Mouse (Mus musculus): ENCODE results near the gene Chadl. TPM values are rescaled to one million over a fixed set of nuclear protein-coding genes. Genes with fewer than 3 reads are reported as not detected.
"Not testable (repeated sequence)": the region's sequence is repeated elsewhere in the genome, so short reads cannot be mapped to it uniquely, and the experiment has no call there.

The Chadl gene
- 1 to 10 TPM; 1.6 to 1.7 TPM for total RNA-seq (2021)
- polyA plus RNA-seq (2012; rRNA removed): 1.6 and 2.8 TPM in 2 replicates
- long read RNA-seq, partial matches to known transcripts: 2 of 2 reads
- long read RNA-seq, other reads (novel, unspliced or antisense): 0 of 2 reads

DNA sequence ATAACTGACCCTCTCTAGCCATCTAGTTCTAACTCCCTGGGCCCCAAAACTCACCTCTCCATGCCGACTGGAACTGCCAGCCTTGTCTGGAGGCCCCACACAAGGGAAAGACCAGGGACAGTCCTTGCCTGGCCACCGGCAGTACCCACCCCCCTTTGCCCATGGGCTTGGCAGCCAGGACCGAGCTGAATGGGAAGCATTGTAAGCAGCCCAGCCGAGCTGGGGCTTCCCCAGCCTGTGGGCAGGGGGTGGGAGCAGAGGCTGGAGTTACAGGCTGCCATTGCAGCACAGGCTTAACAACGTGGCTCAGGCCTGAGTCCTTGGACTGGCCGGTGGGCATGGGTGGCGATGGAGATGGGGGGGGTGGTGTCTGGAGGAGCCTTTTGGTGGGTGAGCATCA is at the start of gene Chadl:
TSS of gene Chadl (minus strand) at position 113 of the 400 bp plus-strand sequence.
- H3K9ac ChIP-seq (ENCODE audit: low read depth, low read length): no peak within 1 kb of the TSS
- H3K27me3 ChIP-seq (ENCODE audit: control insufficient read depth, insufficient read depth, low read length): no peaks in the 10 kb centered on the region
- no peaks in the 10 kb centered on the region for H3K36me3 ChIP-seq (ENCODE audit: control insufficient read depth, insufficient read depth, low read length)
- no peaks in the 10 kb centered on the region for H3K79me2 ChIP-seq (replicated peaks; ENCODE audit: control insufficient read depth, insufficient read depth, low read length)
- no peak for TF ChIP-seq EP300 (IDR thresholded peaks at IDR 0.05; ENCODE audit: insufficient read depth, low read depth, low read length)
- TF ChIP-seq POLR2A (IDR thresholded peaks at IDR 0.05; ENCODE audit: insufficient read depth, low read depth, low read length): no peak
- no peak for TF ChIP-seq CTCF (IDR thresholded peaks at IDR 0.05)
- H3K4me1 ChIP-seq (ENCODE audit: control insufficient read depth, insufficient read depth, low read length): no peaks in the 10 kb centered on the region; the same call in 1 of the 2 replicates
- no peak for DNase-seq
- WGBS: 73% methylated on average over 7 of the region's 7 CpGs
- intact Hi-C loops (cut with DNase I): no loop called here
- no peak within 1 kb of the TSS for H3K4me3 ChIP-seq
- no peak within 1 kb of the TSS for H3K27ac ChIP-seq

DNA sequence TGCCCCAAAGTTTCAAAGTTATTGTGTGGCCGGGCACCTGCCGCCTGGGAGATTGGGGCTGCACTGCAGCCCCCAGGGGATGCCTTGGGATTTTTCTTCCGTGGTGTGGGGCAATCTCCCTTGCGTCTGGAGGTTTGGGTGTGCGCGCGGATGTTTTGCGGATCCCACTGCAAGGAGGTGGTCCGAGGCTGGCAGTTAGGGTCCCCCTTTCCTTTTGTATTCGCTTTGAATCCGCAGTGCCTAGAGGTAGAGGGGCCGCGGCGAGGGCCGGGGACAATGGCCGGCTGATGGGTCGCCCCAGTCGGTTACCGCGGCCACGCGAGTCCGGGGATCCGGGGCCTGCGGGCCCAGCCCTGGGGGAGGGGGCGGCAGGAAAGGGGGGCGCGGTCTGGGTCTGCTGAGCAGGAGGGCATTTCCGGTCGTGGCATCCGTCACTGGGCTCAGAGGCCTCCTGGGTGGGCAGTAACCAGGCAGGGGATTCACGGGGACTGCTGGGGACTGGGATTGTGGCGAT is 48.6 kb upstream of the Chadl start:
- no peaks in the 10 kb centered on the region for H3K27me3 ChIP-seq (ENCODE audit: control insufficient read depth, insufficient read depth, low read length)
- H3K4me1 ChIP-seq (ENCODE audit: control insufficient read depth, insufficient read depth, low read length): peaks cover 6% of the 10 kb centered on the region
- H3K9ac ChIP-seq (ENCODE audit: low read depth, low read length): peak overlapping the region; percentile 82
- H3K27ac ChIP-seq: peak overlapping the region; percentile 88
- peak; percentile 59 to 80 for DNase-seq
- peak overlapping the region; percentile 93 for H3K4me3 ChIP-seq
- no peaks in the 10 kb centered on the region; the same call in 1 of the 2 replicates for H3K79me2 ChIP-seq (replicated peaks; ENCODE audit: control insufficient read depth, insufficient read depth, low read length)
- intact Hi-C loops (cut with DNase I): loop anchor here (2.0 kb wide), 2 partner anchors 15 to 59 kb away; no protein-coding TSS in a partner anchor
- WGBS: 1% methylated on average over 33 of the region's 33 CpGs
- no peak for TF ChIP-seq EP300 (IDR thresholded peaks at IDR 0.05; ENCODE audit: insufficient read depth, low read depth, low read length)
- TF ChIP-seq POLR2A (IDR thresholded peaks at IDR 0.05; ENCODE audit: insufficient read depth, low read depth, low read length): no peak
- no peak for TF ChIP-seq CTCF (IDR thresholded peaks at IDR 0.05)
- H3K36me3 ChIP-seq (ENCODE audit: control insufficient read depth, insufficient read depth, low read length): no peaks in the 10 kb centered on the region

DNA sequence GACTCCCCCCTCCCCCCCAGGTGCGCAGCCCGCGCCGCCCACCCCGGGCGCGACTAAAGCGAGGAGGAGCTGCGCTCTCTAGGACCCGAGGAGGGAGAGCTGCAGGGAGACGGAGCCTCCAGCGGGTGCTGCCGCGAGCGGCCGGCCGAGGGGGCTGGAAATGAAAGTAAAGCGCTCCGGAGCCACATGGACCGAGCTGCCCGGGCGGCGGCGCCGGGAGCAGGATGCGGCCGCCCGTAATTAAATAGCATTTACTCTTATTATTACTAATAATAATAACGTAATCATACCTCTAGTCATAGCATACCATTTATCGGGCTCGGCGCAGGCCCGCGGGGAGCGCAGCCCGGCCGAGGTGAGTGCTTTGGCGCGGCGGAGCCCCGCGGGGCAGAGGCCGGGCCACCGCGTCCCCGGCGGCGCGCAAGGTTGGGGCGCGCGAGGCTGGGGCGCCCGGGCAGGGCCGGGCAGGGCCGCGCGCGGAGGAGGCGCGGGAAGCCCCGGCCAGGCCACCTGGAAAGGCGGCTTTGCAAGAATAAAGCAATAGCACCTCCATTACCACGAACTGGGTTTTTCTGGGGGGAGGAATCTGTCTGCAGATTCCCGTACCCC is 48.0 kb upstream of the Chadl start, which contains the start of the genes Zc3h7b and Rangap1:
TSS of gene Zc3h7b (plus strand) at position 66 of the 609 bp plus-strand sequence.
TSS of gene Rangap1 (minus strand) at position 539 of the 609 bp plus-strand sequence.
- intact Hi-C loops (cut with DNase I): loop anchor here (2.0 kb wide), 2 partner anchors 14 to 60 kb away; no protein-coding TSS in a partner anchor
- Histone ChIP-seq H3K4me3 (peak within 1 kb of the TSS; percentile 93), H3K27ac (peak within 1 kb of the TSS; percentile 88), H3K9ac (ENCODE audit: low read depth, low read length) (peak within 1 kb of the TSS; percentile 82), H3K27me3 (ENCODE audit: control insufficient read depth, insufficient read depth, low read length) (no peaks in the 10 kb centered on the region), H3K36me3 (ENCODE audit: control insufficient read depth, insufficient read depth, low read length) (no peaks in the 10 kb centered on the region), H3K79me2 (replicated peaks; ENCODE audit: control insufficient read depth, insufficient read depth, low read length) (no peaks in the 10 kb centered on the region; the same call in 1 of the 2 replicates), H3K4me1 (ENCODE audit: control insufficient read depth, insufficient read depth, low read length) (peaks cover 5% of the 10 kb centered on the region)
- under 1% methylated on average over 65 of the region's 65 CpGs for WGBS
- TF ChIP-seq CTCF (IDR thresholded peaks at IDR 0.05) (peak; percentile 51), EP300 (IDR thresholded peaks at IDR 0.05; ENCODE audit: insufficient read depth, low read depth, low read length) (no peak), POLR2A (IDR thresholded peaks at IDR 0.05; ENCODE audit: insufficient read depth, low read depth, low read length) (peak; percentile 64; the same call in 1 of the 2 replicates)
- DNase-seq: peak; percentile 84 to 85

DNA sequence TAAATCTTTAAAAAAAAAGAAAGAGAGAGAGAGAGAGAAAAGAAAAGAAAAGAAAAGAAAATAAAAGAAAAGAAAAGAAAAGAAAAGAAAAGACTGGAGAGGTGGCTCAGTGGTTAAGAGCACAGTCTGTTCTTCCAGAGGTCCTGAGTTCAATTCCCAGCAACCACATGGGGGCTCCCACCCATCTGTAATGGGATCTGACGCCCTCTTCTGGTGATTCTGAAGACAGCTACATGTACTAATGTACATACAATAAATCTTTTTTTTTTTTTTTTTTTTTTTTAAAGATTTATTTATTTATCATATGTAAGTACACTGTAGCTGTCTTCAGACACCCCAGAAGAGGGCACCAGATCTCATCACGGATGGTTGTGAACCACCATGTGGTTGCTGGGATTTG is 45.3 kb upstream of the Chadl start:
- H3K79me2 ChIP-seq (replicated peaks; ENCODE audit: control insufficient read depth, insufficient read depth, low read length); H3K4me1 ChIP-seq (ENCODE audit: control insufficient read depth, insufficient read depth, low read length); intact Hi-C loops (cut with DNase I); H3K36me3 ChIP-seq (ENCODE audit: control insufficient read depth, insufficient read depth, low read length); H3K27ac ChIP-seq; DNase-seq; H3K27me3 ChIP-seq (ENCODE audit: control insufficient read depth, insufficient read depth, low read length); H3K4me3 ChIP-seq; H3K9ac ChIP-seq (ENCODE audit: low read depth, low read length): not testable (repeated sequence)
- TF ChIP-seq CTCF (IDR thresholded peaks at IDR 0.05): peak; percentile 28
- WGBS: 37% methylated on average over 2 of the region's 2 CpGs

DNA sequence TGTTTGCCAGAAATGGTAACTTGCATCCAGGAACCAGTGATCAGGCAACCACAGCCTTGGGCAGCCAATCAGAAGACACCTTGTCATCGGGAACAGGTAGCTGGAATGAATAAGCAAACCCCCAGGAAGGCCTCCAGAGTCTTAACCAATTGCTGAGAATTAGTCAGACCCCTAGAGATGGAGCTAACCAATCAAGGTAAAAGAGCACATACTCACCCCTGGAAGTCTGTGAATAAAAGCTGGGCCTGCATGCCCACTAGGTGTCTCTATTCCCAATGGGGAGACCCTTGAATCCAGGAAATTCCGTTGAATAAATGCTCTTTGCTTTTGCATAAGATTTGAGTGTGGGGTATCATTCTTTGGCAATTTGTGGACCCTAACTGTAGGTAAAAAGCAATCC is 42.8 kb upstream of the Chadl start:
- Histone ChIP-seq H3K27me3 (ENCODE audit: control insufficient read depth, insufficient read depth, low read length) (no peaks in the 10 kb centered on the region), H3K9ac (ENCODE audit: low read depth, low read length) (no peak overlapping the region), H3K4me1 (ENCODE audit: control insufficient read depth, insufficient read depth, low read length) (peaks cover 2% of the 10 kb centered on the region; the same call in 1 of the 2 replicates), H3K27ac (no peak overlapping the region), H3K79me2 (replicated peaks; ENCODE audit: control insufficient read depth, insufficient read depth, low read length) (no peaks in the 10 kb centered on the region), H3K36me3 (ENCODE audit: control insufficient read depth, insufficient read depth, low read length) (no peaks in the 10 kb centered on the region), H3K4me3 (no peak overlapping the region)
- intact Hi-C loops (cut with DNase I): no loop called here
- 7% methylated on average over 2 of the region's 2 CpGs for WGBS
- no peak for DNase-seq
- no peak for TF ChIP-seq POLR2A (IDR thresholded peaks at IDR 0.05; ENCODE audit: insufficient read depth, low read depth, low read length)
- TF ChIP-seq CTCF (IDR thresholded peaks at IDR 0.05): peak; percentile 71
- no peak for TF ChIP-seq EP300 (IDR thresholded peaks at IDR 0.05; ENCODE audit: insufficient read depth, low read depth, low read length)

DNA sequence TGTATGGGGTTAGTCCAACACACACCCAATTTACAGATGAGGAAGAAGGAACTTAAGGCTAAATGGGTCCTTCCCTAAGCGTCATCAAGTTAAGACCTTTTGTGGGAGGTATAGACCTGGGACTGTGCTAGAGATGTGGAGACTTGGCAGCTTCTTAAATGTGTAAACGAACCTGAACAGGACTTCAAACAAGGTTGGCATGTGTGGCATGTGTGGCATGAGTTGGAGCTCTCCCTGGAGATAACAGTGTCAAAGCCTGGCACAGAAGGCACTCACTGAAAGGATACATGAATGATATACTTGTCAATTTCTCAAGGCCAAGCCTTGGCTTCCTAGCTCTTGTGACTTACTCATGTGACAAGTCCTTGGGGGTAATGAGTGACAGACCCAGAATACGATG is 42.2 kb upstream of the Chadl start:
- intact Hi-C loops (cut with DNase I): no loop called here
- Histone ChIP-seq H3K79me2 (replicated peaks; ENCODE audit: control insufficient read depth, insufficient read depth, low read length) (no peaks in the 10 kb centered on the region), H3K4me1 (ENCODE audit: control insufficient read depth, insufficient read depth, low read length) (peaks cover under 1% of the 10 kb centered on the region; the same call in 1 of the 2 replicates), H3K27ac (no peak overlapping the region), H3K9ac (ENCODE audit: low read depth, low read length) (no peak overlapping the region), H3K27me3 (ENCODE audit: control insufficient read depth, insufficient read depth, low read length) (no peaks in the 10 kb centered on the region), H3K36me3 (ENCODE audit: control insufficient read depth, insufficient read depth, low read length) (no peaks in the 10 kb centered on the region), H3K4me3 (no peak overlapping the region)
- TF ChIP-seq EP300 (IDR thresholded peaks at IDR 0.05; ENCODE audit: insufficient read depth, low read depth, low read length) (no peak), CTCF (IDR thresholded peaks at IDR 0.05) (no peak), POLR2A (IDR thresholded peaks at IDR 0.05; ENCODE audit: insufficient read depth, low read depth, low read length) (no peak)
- WGBS: 61% methylated on average over 3 of the region's 3 CpGs
- DNase-seq: no peak

Measured in heart, adult 2 months (tissue).